Mouse (Mus musculus): ENCODE measurements around the gene AW209491. TPM values are rescaled to one million over a fixed set of nuclear protein-coding genes. Genes with fewer than 3 reads are reported as not detected.

Gene AW209491
- 10 to 100 TPM; 24.7 to 25.3 TPM for total RNA-seq (2021)
- long read RNA-seq, experiment 1, transcript AW209491-202 (2 exons, 2,035 nt): minor isoform, 11 of 55 reads
- long read RNA-seq, experiment 1, transcript AW209491-201 (2 exons, 2,914 nt): major isoform, 38 of 55 reads
- long read RNA-seq, experiment 1, partial matches to known transcripts: 3 of 55 reads
- long read RNA-seq, experiment 1, other reads (novel, unspliced or antisense): 3 of 55 reads
- long read RNA-seq, experiment 2, transcript AW209491-201 (2 exons, 2,914 nt): major isoform, 45 of 54 reads
- long read RNA-seq, experiment 2, transcript AW209491-202 (2 exons, 2,035 nt): minor isoform, 7 of 54 reads
- long read RNA-seq, experiment 2, partial matches to known transcripts: 0 of 54 reads
- long read RNA-seq, experiment 2, other reads (novel, unspliced or antisense): 2 of 54 reads

DNA sequence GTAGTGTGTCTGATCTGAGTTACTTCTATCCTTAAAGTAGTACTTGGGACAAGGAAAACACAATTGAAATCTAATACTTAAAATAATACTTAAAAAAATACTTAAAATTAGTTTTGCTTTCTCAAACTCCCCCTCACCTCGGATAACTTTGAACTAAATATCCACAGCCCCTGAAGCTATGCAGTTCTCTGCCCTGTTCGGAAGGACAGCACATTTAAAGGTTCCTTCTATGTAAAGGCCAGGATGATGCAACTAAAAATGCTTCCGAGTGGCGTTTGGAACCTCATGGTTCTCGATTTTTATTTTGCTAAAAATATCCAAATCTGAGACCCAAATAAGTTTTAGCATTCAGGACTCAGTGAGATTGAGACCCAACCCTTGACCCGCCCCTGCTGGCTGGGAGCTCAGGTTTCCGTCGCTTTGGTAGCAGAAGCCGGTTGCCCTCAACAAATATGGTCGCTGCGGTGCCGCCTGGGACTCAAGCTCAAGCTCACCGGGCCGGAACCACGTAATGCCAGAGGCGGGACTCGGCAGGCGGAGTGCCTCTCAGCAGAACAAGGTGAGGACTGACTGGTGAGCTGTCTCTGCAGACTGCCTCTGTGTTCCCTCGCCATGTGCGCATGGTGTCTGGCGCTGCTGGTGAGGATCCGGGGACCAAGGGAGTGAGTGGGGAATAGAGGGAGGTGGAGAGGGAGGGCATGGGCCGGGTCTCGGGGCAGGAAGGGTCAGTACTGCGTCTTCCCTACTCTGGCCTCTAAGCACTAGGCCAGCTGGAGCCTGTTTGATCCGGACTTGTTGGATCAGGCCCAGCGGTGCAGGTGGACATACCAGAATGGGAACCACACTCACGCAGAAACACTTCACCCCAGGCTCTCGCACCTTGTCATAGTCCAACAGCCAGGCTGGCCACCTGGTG is at the start of gene AW209491:
TSS of gene AW209491 (plus strand) at position 429 of the 916 bp plus-strand sequence.
- peak; percentile 97 for DNase-seq (ENCODE audit: low spot score in 2 of 2)

DNA sequence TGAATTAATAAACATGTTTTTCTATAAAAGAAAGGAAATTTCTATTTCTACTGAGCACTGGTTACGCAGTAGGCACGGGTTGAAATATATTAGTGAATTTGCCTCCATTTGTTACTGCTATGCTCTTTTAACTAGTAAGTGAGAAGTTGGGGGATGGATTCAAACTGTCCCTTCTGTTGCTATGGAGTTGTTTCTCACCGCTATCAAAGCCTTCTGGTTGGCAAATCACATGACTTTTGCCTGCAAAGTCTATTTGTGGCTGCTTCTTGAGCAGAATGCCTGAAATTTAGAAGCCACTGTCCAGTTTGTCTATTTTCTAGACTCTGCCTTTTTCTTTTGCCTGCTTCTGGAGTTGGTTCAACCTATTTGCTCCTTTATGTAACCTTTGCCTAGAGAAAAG is 49.6 kb upstream of the AW209491 start:
- DNase-seq (ENCODE audit: low spot score in 2 of 2): no peak

DNA sequence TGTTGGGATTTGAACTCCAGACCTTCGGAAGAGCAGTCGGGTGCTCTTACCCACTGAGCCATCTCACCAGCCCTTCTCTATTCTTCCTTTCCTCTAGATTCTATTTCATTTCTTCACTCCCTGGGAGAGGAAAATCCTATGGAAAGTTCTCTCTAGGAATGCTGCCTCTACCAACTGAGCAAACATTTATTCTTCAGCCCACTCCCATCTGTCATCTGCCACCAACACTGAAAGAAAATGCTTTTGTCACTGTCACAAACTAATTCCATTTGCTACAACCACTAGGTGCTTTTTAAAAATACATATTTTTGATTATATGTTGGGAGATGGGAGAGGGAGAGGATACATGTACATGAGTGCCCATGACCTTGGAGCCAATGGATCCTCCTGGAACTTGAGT is 27.2 kb upstream of the AW209491 start:
- peak in 1 of 2 experiments; percentile 19 for DNase-seq (ENCODE audit: low spot score in 2 of 2)

DNA sequence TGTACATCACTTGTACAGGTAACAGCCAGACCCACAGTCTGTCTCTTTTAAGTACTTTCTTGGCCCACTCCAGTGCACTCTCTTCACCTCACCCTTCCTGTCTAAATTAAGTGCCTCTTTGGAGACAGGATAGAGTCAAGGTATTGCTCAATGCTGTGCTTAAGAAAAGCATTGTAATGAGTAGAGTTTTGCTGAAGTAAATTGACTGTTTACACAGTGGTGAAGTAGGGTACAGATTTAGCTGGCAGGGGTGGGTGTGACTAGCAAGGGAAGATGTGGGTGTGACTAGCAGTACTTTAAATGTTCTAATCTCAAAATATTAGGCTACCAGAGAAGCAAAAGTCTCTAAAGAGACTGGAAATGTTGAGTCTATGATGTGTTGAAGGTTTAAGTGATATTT is 22.3 kb upstream of the AW209491 start:
- no peak for DNase-seq (ENCODE audit: low spot score in 2 of 2)

DNA sequence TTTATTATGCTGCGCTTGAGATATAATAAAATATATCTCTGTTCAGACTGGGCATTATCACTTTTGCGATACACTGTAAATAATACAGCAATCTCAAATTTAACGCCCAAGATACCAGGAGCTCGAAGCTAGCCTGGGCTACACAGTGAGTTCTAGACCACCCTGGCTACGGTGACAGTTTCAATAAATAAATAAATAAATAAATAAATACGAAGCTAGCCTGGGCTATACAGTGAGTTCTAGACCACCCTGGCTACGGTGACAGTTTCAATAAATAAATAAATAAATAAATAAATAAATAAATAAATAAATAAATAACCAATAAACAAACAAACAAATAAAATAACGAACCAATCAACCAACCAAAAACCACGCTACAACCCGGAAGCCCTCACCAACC is 17.5 kb upstream of the AW209491 start:
- no peak for DNase-seq (ENCODE audit: low spot score in 2 of 2)

DNA sequence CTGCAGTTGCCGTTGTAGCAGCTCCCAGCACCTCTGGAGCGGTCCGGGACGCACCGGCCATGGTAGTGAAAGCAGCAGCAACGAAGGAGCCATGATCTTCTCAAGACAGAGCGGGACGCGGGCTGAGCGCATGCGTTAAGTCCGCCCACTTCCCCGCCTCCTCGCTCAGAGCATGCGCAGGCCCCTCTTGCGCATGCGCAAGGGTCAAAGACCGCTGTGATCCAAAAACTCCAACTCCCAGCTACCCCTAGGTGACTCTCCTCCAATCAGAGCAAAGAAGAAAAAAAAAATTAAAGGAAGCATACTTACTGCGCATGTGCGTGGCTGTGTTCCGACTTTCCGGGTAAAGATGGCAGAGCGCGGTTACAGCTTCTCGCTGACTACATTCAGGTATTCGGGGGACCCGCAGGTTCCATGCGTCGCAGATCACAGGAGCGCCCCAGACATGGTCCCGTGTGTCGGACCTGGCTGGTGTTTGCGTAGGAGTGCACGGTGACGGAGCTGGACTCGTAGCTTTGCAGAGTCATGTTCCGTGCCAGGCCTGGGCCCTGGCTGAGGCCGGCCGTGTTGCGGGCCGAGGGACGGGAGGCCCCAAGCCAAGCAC is 16.9 kb upstream of the AW209491 start, which contains the start of the genes Mrpl32 and Psma2:
TSS of gene Mrpl32 (minus strand) at position 240 of the 604 bp plus-strand sequence.
TSS of gene Psma2 (plus strand) at position 315 of the 604 bp plus-strand sequence.
- peak; percentile 96 to 97 for DNase-seq (ENCODE audit: low spot score in 2 of 2)

DNA sequence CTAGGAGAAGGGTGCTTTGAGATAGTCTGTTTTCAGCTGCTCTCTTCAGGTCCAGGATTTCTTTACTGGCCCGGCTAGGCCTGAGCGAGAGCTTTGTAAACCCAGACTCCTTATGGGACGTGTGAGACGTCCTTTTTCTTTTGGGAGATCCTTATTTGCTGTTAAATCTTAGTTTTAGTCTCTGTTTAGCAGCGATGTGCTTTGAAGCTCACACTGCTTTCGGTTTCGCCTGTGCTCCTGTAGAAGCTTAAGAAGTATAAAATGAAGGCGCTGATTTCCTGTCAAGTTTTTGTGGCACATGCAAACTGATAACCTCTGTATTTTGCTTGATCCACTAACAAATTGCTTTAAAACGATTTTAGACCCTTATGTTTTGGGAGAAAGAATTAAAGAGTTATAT is 16.4 kb upstream of the AW209491 start:
- DNase-seq (ENCODE audit: low spot score in 2 of 2): no peak

DNA sequence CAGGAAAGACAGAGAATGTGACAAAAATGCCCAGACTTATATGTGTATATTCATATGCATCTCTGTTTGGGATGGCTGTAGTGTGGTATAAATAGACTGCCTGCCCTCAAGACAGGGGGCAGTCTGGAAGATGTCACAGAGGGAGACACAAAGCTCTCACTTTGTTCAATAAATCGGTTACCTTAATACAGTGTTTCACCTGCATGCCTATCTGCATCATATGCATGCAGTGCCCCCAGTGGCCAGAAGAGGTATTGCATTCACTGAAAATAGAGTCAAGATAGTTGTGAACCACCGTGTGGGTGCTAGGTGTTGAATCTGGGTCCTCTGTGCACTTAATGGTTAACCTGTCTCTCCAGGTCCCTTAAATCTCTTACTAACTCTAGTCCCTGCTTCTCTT is 11.2 kb upstream of the AW209491 start:
- DNase-seq (ENCODE audit: low spot score in 2 of 2): peak; percentile 56 to 77

DNA sequence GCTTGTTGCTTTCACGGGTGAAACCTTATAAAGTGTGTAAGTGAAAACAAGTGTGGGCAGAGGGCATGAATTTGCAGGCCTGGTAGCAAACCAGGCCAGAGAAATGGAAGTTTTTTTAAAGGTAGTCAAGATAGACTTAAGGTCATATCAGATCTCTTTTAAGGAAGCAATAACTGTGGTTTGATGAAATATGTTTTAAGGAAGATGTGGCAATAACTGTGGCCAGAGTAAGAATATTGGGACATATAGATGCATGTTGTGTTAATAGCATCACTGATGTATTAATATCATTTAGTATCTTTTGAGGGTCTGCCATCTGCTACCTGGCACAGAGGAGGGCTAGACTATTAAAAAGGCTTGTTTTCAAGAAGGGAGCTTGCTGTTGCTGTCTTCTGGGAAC is 10.0 kb downstream of the AW209491 start:
- no peak for DNase-seq (ENCODE audit: low spot score in 2 of 2)

DNA sequence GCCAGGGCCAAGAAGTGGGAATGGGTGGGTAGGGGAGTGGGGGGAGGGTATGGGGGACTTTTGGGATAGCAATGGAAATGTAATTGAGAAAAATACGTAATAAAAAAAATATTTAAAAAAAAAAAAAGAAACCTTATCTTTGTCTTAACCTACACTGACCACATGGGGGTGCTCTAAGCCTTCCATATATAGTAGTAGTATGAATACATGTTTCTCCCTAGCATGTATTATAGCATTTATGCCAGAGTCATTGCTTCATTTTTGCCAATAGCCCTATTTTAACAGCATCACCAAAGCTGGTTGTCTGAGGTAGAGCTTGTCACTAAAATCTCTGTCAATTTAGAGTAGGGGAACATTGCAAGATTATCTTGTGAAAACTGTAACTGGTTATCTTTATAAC is 19.3 kb downstream of the AW209491 start:
- DNase-seq (ENCODE audit: low spot score in 2 of 2): peak in 1 of 2 experiments; percentile 25

DNA sequence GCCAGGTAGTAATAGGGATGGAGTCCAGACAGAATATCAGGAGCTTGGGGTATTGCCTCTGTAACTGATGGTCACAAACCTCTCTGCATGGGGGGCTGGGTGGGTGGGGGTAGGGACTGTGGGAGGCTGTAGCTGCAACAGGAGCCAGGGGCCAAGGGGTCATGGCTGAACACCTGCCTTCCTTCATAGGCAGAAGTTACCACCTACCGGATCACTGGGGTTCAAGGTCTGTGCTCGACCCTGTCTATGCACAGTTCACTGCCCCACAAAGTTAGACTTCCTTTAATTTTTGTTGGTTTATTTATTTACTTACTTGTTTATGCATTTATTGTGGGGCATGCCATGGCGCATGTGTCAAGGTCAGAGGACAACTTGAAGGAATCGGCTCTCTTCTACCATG is 37.2 kb downstream of the AW209491 start:
- no peak for DNase-seq (ENCODE audit: low spot score in 2 of 2)

DNA sequence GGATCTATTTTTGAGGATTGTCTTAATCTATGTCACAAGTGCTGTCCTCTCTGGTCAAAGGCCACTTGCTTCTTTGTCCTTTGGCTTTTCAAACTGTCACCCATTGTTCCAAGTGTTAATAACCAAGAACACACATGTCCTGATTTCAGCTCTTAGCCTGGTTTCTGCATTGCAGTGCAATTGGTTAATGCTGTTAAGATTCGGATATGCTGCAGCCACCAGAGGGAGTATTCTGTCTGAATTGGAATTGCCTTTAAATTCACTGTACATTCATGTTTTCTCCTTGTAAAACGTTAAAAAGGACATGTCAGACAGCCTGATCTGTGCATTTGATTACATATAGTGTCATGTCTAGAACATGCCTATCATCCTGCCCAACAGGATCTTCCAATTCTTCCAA is 40.4 kb downstream of the AW209491 start:
- DNase-seq (ENCODE audit: low spot score in 2 of 2): peak; percentile 34 to 36

Other genes with a start within 250 kb of the AW209491 start
- 100 to 1,000 TPM; 120 TPM for gene Hecw1, start 106.9 kb upstream of the AW209491 start, total RNA-seq (2021)
- gene Mrpl32, start 17.0 kb upstream of the AW209491 start, total RNA-seq (2021): 10 to 100 TPM; 28.7 to 29.3 TPM
- 10 to 100 TPM; 57.5 to 65.7 TPM for gene Psma2, start 16.9 kb upstream of the AW209491 start, total RNA-seq (2021)

All from left cerebral cortex, adult 18-20 months (tissue).